Comparison of ENCODE assay signal across 21 mouse cellular contexts in genomic region chr1:55696206-55696605, GRCm38 (mm10).
DNase-seq lines count a peak whose midpoint lies in the region; ATAC-seq and TF ChIP-seq lines count a peak whose summit lies in the region.
"Had no signal": no experiment of that assay in that cellular context is flagged by ENCODE, and none has a peak within 500 bp of the region (broad histone marks: within the 10 kb centered on the region; RNA-seq: fewer than 3 reads in every experiment).

No protein-coding gene starts in this region.

- H3K9me3 ChIP-seq in kidney, embryonic 14.5 days (ENCODE audit: control insufficient read depth, low read length): no peaks in the 10 kb centered on the region
- no peaks in the 10 kb centered on the region for H3K9me3 ChIP-seq in kidney, embryonic 16.5 days (ENCODE audit: low read length)
- no peaks in the 10 kb centered on the region for H3K9me3 ChIP-seq in forebrain, postnatal 0 days (ENCODE audit: low read length)
- H3K9me3 ChIP-seq in hindbrain, embryonic 13.5 days: 0 out of 2 replicates have a peak, but pooled peaks cover 2% of the 10 kb centered on the region
- H3K9me3 ChIP-seq: embryonic facial prominence, embryonic 10.5 days; embryonic facial prominence, embryonic 12.5 days; forebrain, embryonic 13.5 days; forebrain, embryonic 15.5 days had no signal

- DNase-seq in kidney, adult 18-20 months: peak; percentile 25
- no peak for DNase-seq in kidney, postnatal 10 days
- DNase-seq in kidney, adult 8-10 months: peak; percentile 43 to 66
- peak; percentile 32 for DNase-seq in kidney, postnatal 14 days
- DNase-seq in forebrain, postnatal 0 days: no peak
- DNase-seq: adrenal gland, adult 8-10 months; adrenal gland, postnatal 14 days; adrenal gland, postnatal 36 days; cerebellum, adult 11-12 months; cerebellum, adult 2 months; cerebellum, adult 9-10 months; cerebellum, postnatal 10 days; cerebellum, postnatal 25 days had no signal

- no peak overlapping the region for H3K4me3 ChIP-seq in kidney, embryonic 14.5 days (ENCODE audit: low read length)
- H3K4me3 ChIP-seq in kidney, embryonic 16.5 days (ENCODE audit: low read length): no peak overlapping the region
- H3K4me3 ChIP-seq in forebrain, postnatal 0 days (ENCODE audit: low read depth, low read length): no peak overlapping the region
- no peak overlapping the region for H3K4me3 ChIP-seq in hindbrain, embryonic 13.5 days
- H3K4me3 ChIP-seq: embryonic facial prominence, embryonic 10.5 days; embryonic facial prominence, embryonic 12.5 days; forebrain, embryonic 13.5 days; forebrain, embryonic 15.5 days had no signal

- no peaks in the 10 kb centered on the region for H3K4me1 ChIP-seq in kidney, embryonic 14.5 days (ENCODE audit: control insufficient read depth, insufficient read depth, low read length)
- 0 out of 2 replicates have a peak, but pooled peaks cover 7% of the 10 kb centered on the region for H3K4me1 ChIP-seq in kidney, embryonic 16.5 days (ENCODE audit: insufficient read depth, low read length)
- H3K4me1 ChIP-seq in forebrain, postnatal 0 days (ENCODE audit: insufficient read depth): no peaks in the 10 kb centered on the region
- H3K4me1 ChIP-seq in hindbrain, embryonic 13.5 days (replicated peaks): peaks cover 5% of the 10 kb centered on the region; the same call in 1 of the 2 replicates
- H3K4me1 ChIP-seq: embryonic facial prominence, embryonic 12.5 days; forebrain, embryonic 15.5 days had no signal

- H3K36me3 ChIP-seq in kidney, embryonic 14.5 days (ENCODE audit: control insufficient read depth, insufficient read depth, low read length): no peaks in the 10 kb centered on the region
- peaks cover 6% of the 10 kb centered on the region; the same call in 1 of the 2 replicates for H3K36me3 ChIP-seq in kidney, embryonic 16.5 days (ENCODE audit: insufficient read depth, low read length)
- H3K36me3 ChIP-seq in forebrain, postnatal 0 days (ENCODE audit: insufficient read depth): no peaks in the 10 kb centered on the region
- H3K36me3 ChIP-seq in hindbrain, embryonic 13.5 days: no peaks in the 10 kb centered on the region; the same call in 1 of the 2 replicates
- H3K36me3 ChIP-seq: embryonic facial prominence, embryonic 10.5 days; embryonic facial prominence, embryonic 12.5 days; forebrain, embryonic 15.5 days had no signal

- WGBS in kidney, embryonic 14.5 days: 90% methylated on average over 5 of the region's 5 CpGs
- 81% methylated on average over 5 of the region's 5 CpGs for WGBS in kidney, embryonic 16.5 days
- WGBS in forebrain, postnatal 0 days: 99% methylated on average over 5 of the region's 5 CpGs
- WGBS in hindbrain, embryonic 13.5 days: 98% methylated on average over 5 of the region's 5 CpGs

- TF ChIP-seq CTCF in forebrain, postnatal 0 days (IDR thresholded peaks at IDR 0.05; ENCODE audit: low read depth): no peak

- no peak overlapping the region for H3K9ac ChIP-seq in kidney, embryonic 14.5 days (ENCODE audit: low read depth, low read length)
- H3K9ac ChIP-seq in kidney, embryonic 16.5 days (replicated peaks; ENCODE audit: low read length): no peak overlapping the region
- H3K9ac ChIP-seq in forebrain, postnatal 0 days: no peak overlapping the region
- no peak overlapping the region for H3K9ac ChIP-seq in hindbrain, embryonic 13.5 days
- H3K9ac ChIP-seq: embryonic facial prominence, embryonic 12.5 days; forebrain, embryonic 13.5 days; forebrain, embryonic 15.5 days had no signal

- ATAC-seq in kidney, embryonic 14.5 days (ENCODE audit: low FRiP score, low TSS enrichment): no peak
- no peak for ATAC-seq in kidney, embryonic 16.5 days (ENCODE audit: low FRiP score, low TSS enrichment)
- ATAC-seq in forebrain, postnatal 0 days: no peak
- ATAC-seq in hindbrain, embryonic 13.5 days (ENCODE audit: low FRiP score): no peak
- ATAC-seq: activated CD4-positive, CD25-positive, alpha-beta regulatory T cell, adult 4 months; forebrain, embryonic 13.5 days; forebrain, embryonic 15.5 days had no signal

- H3K4me2 ChIP-seq in kidney, embryonic 14.5 days (replicated peaks; ENCODE audit: low read depth, low read length): no peak overlapping the region
- H3K4me2 ChIP-seq in kidney, embryonic 16.5 days (replicated peaks; ENCODE audit: low read depth, low read length): no peak overlapping the region
- no peak overlapping the region for H3K4me2 ChIP-seq in forebrain, postnatal 0 days (ENCODE audit: low read depth)
- H3K4me2 ChIP-seq in hindbrain, embryonic 13.5 days: no peak overlapping the region
- H3K4me2 ChIP-seq: embryonic facial prominence, embryonic 12.5 days; forebrain, embryonic 13.5 days; forebrain, embryonic 15.5 days had no signal

- H3K27me3 ChIP-seq in kidney, embryonic 14.5 days (ENCODE audit: control insufficient read depth, insufficient read depth, low read length): no peaks in the 10 kb centered on the region
- no peaks in the 10 kb centered on the region for H3K27me3 ChIP-seq in kidney, embryonic 16.5 days (ENCODE audit: insufficient read depth, low read length)
- H3K27me3 ChIP-seq in forebrain, postnatal 0 days (ENCODE audit: insufficient read depth, low read length): no peaks in the 10 kb centered on the region
- no peaks in the 10 kb centered on the region for H3K27me3 ChIP-seq in hindbrain, embryonic 13.5 days
- H3K27me3 ChIP-seq: embryonic facial prominence, embryonic 12.5 days; forebrain, embryonic 13.5 days; forebrain, embryonic 15.5 days had no signal

- H3K27ac ChIP-seq in kidney, embryonic 14.5 days (ENCODE audit: low read depth, low read length): no peak overlapping the region
- peak overlapping the region; percentile 35 for H3K27ac ChIP-seq in kidney, embryonic 16.5 days (ENCODE audit: low read length)
- no peak overlapping the region for H3K27ac ChIP-seq in forebrain, postnatal 0 days (ENCODE audit: low read depth, low read length)
- no peak overlapping the region for H3K27ac ChIP-seq in hindbrain, embryonic 13.5 days
- H3K27ac ChIP-seq: embryonic facial prominence, embryonic 10.5 days; embryonic facial prominence, embryonic 12.5 days; forebrain, embryonic 13.5 days; forebrain, embryonic 15.5 days had no signal

Comparison
In these comparisons a context has a peak if more than half of its experiments do, and no peak if none do; other contexts are left out.
1. DNase-seq: peak in kidney, adult 18-20 months (single experiment), kidney, adult 8-10 months (2 of 2) and kidney, postnatal 14 days (single experiment); none in kidney, postnatal 10 days (single experiment) and forebrain, postnatal 0 days (single experiment).